Mouse (Mus musculus): Measurements from ENCODE around the gene Bbc3.

Bbc3 gene

GRCm38 (mm10) chr7:16313481-16314220, 5.5 kb downstream of the Bbc3 start:
- in situ Hi-C loops (cut with MboI; ENCODE audit: unreplicated experiment in 2 of 2), result no loop called here

DNA sequence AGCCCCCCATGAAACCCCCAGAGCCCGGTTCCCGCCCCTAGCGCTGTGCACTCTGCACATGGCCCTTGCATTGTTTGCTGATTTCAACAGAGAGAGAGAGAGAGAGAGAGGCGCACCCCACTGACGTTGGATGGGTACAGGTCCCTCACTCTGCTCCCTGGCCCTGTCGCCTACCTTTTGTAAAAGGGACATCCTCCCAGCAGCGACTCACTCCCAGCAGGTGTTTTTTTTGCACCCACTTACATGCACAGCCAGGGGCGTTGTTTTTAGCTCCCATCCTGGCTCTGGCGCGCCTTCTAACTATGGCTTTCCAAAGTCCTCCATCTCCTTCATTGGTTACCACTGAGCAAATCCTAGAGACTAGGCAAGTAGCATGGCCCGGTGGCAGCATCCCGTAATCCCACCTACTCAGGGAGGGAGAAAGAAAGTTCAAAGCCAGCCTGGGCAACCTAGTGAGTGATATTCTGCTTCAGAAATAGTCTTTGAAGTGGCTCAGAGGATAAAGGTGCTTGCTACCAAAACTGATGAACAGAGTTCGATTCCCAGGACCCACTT, 6.1 kb downstream of the Bbc3 start:
- in situ Hi-C loops (cut with MboI; ENCODE audit: unreplicated experiment in 2 of 2), result no loop called here

GRCm38 (mm10) chr7:16315222-16315759, 7.1 kb downstream of the Bbc3 start:
- in situ Hi-C loops (cut with MboI; ENCODE audit: unreplicated experiment in 2 of 2), result no loop called here

- in situ Hi-C loops (cut with MboI; ENCODE audit: unreplicated experiment in 2 of 2), result no loop called here
Measured at GRCm38 (mm10) chr7:16317094-16317493, 8.9 kb downstream of the Bbc3 start.

DNA sequence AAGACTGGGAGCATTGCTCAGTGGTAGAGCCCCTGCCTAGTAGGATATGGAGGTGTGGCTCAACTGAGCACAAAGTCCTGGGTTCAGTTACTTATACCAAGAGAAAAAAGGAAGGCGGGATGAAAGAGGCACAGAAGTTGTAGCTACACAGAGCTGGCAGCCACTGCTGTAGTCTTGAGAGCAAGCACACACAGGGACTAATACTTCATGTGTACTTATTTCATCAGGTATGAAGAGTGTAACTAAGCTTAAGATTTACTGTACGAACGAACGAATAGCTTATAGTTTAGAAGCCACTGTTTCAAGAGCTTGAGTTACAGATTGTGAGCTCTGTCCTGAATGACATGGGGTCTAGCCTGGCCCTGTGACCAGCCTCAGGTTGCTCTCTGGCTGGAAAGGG, 11.0 kb downstream of the Bbc3 start:
- in situ Hi-C loops (cut with MboI; ENCODE audit: unreplicated experiment in 2 of 2), result no loop called here

GRCm38 (mm10) chr7:16320479-16320878, 12.3 kb downstream of the Bbc3 start:
- in situ Hi-C loops (cut with MboI; ENCODE audit: unreplicated experiment in 2 of 2), result no loop called here

DNA sequence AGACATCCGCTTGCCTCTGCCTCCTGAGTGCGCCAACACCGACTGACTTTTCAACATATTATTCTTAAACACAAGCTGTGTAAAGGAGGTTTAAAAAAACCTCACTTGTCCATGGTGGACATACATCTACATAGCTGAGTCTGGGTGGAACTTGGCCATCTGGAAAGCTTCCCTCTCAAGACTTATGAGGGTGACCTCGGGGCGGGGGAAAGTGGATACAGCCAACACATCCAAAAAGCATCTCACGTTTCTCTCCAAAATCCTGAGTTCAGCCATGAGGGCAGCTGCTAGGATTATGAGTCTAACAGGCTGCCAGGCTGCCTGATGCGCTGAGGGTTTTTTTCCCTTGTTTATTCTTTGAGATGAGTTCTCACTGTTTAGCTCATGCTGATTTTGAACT, 16.5 kb downstream of the Bbc3 start:
- in situ Hi-C loops (cut with MboI; ENCODE audit: unreplicated experiment in 2 of 2), result loop anchor here (5.0 kb wide), 2 partner anchors 32 to 43 kb away; no protein-coding TSS in a partner anchor

GRCm38 (mm10) chr7:16325920-16326606, 17.9 kb downstream of the Bbc3 start:
- in situ Hi-C loops (cut with MboI; ENCODE audit: unreplicated experiment in 2 of 2), result loop anchor here (5.0 kb wide), 2 partner anchors 34 to 41 kb away; no protein-coding TSS in a partner anchor

- in situ Hi-C loops (cut with MboI; ENCODE audit: unreplicated experiment in 2 of 2), result loop anchor here (5.0 kb wide), 2 partner anchors 34 to 41 kb away; no protein-coding TSS in a partner anchor
Measured at GRCm38 (mm10) chr7:16326607-16326971, 18.4 kb downstream of the Bbc3 start.

- in situ Hi-C loops (cut with MboI; ENCODE audit: unreplicated experiment in 2 of 2), result loop anchor here (5.0 kb wide), 2 partner anchors 37 to 38 kb away; no protein-coding TSS in a partner anchor
Measured at GRCm38 (mm10) chr7:16329146-16329545, 21.0 kb downstream of the Bbc3 start.

- in situ Hi-C loops (cut with MboI; ENCODE audit: unreplicated experiment in 2 of 2), result no loop called here
Measured at GRCm38 (mm10) chr7:16337733-16338132, 29.5 kb downstream of the Bbc3 start.

DNA sequence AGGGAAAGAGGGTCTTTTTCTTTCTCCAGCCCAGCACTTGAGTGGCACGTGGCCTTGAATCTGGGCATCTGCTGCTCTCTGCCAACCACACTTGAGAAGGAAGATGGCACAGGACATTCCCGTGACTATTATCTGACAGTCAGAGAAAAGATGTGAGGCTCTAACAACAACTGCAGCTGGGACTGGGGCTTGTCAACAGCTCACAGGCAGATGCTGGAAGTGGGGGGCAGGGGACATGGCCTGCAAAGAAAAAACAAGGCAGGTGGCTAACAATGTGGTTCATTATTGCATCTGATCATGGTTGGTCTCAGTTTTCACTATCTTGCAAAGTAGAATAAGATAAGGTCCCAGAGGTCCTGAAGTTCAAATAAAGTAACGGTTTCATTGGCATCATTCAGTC, 36.4 kb downstream of the Bbc3 start:
- in situ Hi-C loops (cut with MboI; ENCODE audit: unreplicated experiment in 2 of 2), result no loop called here

DNA sequence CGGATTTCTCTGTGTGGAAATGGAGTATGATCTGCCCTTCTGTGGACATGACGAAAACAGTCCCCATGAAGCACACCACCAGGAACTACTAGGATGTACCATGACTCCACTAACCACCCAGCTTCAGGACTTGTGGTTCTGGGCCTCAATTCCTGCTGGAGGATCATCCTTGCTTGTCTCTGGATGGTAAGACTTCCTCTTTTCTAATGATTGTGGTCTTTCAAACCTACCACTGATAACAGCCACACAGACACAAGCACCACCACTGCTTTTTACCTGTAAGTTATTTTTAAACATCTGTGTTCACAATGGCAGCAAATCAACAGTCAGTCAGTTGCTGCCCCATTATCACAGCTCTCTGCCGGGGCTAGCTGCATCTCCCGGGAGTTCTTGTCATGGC, 37.1 kb downstream of the Bbc3 start:
- in situ Hi-C loops (cut with MboI; ENCODE audit: unreplicated experiment in 2 of 2), result no loop called here

DNA sequence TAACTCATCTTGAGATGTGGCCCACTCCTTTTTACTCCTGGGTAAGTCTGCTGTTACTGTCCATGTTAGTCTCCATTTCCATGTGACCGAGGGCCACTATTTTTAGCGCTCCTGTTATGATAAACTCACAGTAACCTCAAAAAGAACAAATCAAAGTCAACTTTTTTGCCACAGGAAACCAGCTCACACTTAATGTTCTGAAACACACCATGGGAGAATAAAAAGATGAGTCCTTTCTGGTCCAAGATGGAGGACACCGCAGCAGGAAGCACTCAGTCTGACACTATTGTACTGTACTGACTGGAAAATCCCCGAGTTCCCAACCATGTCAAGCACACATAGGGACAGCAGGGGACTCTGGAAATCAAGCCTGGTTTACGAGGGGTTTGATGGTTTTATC, 41.8 kb downstream of the Bbc3 start:
- in situ Hi-C loops (cut with MboI; ENCODE audit: unreplicated experiment in 2 of 2), result no loop called here

GRCm38 (mm10) chr7:16355854-16356594, 47.8 kb downstream of the Bbc3 start:
- in situ Hi-C loops (cut with MboI; ENCODE audit: unreplicated experiment in 2 of 2), result no loop called here

DNA sequence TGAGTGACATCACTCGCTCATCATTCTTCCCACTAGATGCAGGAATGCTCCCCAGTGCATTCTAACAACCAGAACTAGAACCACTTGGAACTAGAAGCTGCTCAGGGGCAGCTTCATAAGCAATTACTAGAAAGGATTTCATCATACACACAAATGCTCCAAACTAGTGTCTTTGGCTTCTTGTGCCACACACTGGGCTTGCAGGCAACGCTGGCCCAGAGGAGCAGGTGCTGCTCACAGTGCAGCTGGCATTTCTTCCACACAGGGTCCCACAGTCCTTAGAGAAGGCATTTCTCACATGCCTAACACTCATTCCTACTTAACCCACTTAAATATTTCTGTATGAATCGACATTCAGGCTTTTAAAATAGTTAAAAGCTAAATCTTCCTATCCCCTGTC, 49.4 kb downstream of the Bbc3 start:
- in situ Hi-C loops (cut with MboI; ENCODE audit: unreplicated experiment in 2 of 2), result no loop called here

DNA sequence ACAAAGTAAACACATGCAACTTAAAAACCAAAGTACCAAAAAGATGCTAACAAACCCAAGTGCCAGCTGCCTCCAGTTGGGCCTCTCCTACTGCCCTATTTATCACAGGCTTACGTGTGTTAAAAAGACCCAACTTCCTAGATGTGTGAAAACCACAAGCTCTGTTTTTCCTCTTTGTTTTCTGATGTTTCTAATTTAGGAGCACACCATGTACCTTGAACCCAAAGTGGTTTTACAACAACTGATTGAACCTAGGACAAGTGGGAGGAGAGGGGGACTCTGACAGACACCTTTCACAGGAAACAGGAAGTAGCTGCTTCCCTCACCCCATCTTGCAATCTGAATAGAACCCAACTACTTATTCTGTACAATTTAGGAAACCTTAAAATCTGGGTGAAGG, 56.1 kb downstream of the Bbc3 start:
- in situ Hi-C loops (cut with MboI; ENCODE audit: unreplicated experiment in 2 of 2), result no loop called here

DNA sequence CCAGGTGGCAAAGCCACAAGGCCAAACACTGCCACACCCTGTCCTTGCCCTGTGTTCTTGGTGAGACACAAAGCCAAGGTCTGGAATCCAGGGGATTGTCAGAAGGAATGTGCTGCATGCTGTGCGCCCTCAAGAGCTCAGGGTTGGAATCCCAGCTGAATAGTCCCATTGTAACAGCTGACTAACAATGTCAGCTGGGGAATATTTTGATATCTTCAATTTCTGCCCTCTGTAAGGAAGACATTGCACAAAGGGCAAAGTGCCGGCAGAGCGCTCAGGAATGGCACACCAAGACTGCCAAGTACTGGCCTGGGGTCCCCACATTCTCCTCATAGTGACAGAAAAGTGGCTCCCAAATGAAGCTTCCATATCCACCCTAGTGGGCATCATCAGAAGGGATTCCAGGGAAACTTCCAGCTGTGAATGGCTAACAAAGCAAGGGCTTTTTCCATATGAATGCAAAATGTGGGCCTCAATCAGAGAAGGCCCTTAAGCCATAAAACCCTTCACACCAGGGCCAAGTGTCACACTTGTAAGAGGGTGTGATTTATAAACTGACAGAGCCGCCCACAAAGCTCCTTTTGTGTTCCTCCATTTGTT, 56.8 kb downstream of the Bbc3 start:
- in situ Hi-C loops (cut with MboI; ENCODE audit: unreplicated experiment in 2 of 2), result loop anchor here (5.0 kb wide), 2 partner anchors 33 to 38 kb away; no protein-coding TSS in a partner anchor

DNA sequence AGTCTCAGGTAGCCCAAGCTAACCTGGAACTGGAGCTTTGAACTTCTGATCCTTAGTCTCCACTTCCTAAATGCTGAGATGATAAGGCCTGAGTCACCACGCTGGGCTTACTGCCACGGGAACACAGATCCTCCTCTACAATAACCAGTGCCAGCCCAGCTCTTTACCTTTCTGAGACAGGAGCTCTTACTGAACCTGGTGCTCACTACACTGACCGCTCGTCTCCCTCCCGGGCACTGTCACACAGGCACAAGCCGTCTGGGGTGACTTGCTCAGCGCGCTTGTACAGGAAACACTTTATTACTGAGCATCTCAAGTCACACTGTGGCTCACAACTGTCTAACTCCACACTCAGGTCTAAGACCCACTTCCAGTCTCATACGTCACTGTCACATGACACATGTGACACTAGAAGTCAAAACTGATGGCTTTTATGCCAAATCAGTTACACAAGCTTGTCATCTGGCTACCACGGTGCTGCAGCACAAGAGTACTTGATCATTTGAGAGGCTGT, 58.0 kb downstream of the Bbc3 start:
- in situ Hi-C loops (cut with MboI; ENCODE audit: unreplicated experiment in 2 of 2), result loop anchor here (5.0 kb wide), 2 partner anchors 34 to 39 kb away; no protein-coding TSS in a partner anchor

GRCm38 (mm10) chr7:16366669-16367068, 58.5 kb downstream of the Bbc3 start:
- in situ Hi-C loops (cut with MboI; ENCODE audit: unreplicated experiment in 2 of 2), result loop anchor here (5.0 kb wide), 2 partner anchors 34 to 39 kb away; no protein-coding TSS in a partner anchor
